Mouse (Mus musculus) liver, embryonic 16.5 days (tissue): ENCODE results near the gene Lhx3. TPM values are rescaled to one million over a fixed set of nuclear protein-coding genes. Genes with fewer than 3 reads are reported as not detected.

Source experiments
- ATAC-seq: fragments of 200-750 bp; cut with Nextera tagmentation; 2 replicates; pipeline ENCODE4 v1.8.0; 2017; ENCODE audit warnings: low read depth, mild to moderate bottlenecking, moderate number of reproducible peaks, moderate library complexity
- H3K27ac ChIP-seq: fragments of 300-500 bp; sonication (generic); 2 replicates; pipeline ENCODE4 v1.5.1; 2014; ENCODE audit warnings: mild to moderate bottlenecking, low read length
- H3K27me3 ChIP-seq: fragments of 300-500 bp; sonication (generic); 2 replicates; pipeline ENCODE4 v1.6.1; 2014; ENCODE audit warnings: low read depth, low read length, mixed read lengths; ENCODE audit not compliant: control insufficient read depth, insufficient read depth
- H3K36me3 ChIP-seq: fragments of 300-500 bp; sonication (generic); 2 replicates; pipeline ENCODE4 v1.6.1; 2014; ENCODE audit warnings: mild to moderate bottlenecking; ENCODE audit not compliant: control insufficient read depth, insufficient read depth
- H3K4me1 ChIP-seq: fragments of 300-500 bp; sonication (generic); 2 replicates; pipeline ENCODE4 v1.6.1; 2014; ENCODE audit warnings: low read depth, low read length, mixed read lengths; ENCODE audit not compliant: control insufficient read depth
- H3K4me2 ChIP-seq: fragments of 300-500 bp; sonication (generic); 2 replicates; pipeline ENCODE4 v1.6.1; 2014; ENCODE audit warnings: low read depth, low read length, mixed read lengths
- H3K4me3 ChIP-seq: fragments of 300-500 bp; sonication (generic); 2 replicates; pipeline ENCODE4 v1.5.1; 2014; ENCODE audit warnings: low read depth, mild to moderate bottlenecking, low read length
- H3K9ac ChIP-seq: fragments of 300-500 bp; sonication (generic); 2 replicates; pipeline ENCODE4 v1.6.1; 2014; ENCODE audit warnings: low read depth, low read length
- H3K9me3 ChIP-seq: fragments of 300-500 bp; sonication (generic); replicated peaks from 2 replicates; pipeline ENCODE4 v1.6.1; 2016; ENCODE audit warnings: low read length; ENCODE audit not compliant: control insufficient read depth
- WGBS: fragments of 180-500 bp; shearing (Covaris S2); extraction: QIAGEN DNeasy Blood & Tissue Kit; methylation state at CpG from one replicate; pipeline ENCODE4 v1.1.7; 2014; ENCODE audit not compliant: insufficient replicate concordance; 5-methylcytosine and 5-hydroxymethylcytosine counted together
- polyA plus RNA-seq: library from polyadenylated mRNA; unstranded; fragments of >200 nt; fragmentation: Nextera tagmentation; extraction: Ambion mirVana; gene quantifications from 2 replicates; pipeline ENCODE4 v1.2.1, GENCODE M21; 2015

Lhx3 gene
- polyA plus RNA-seq, 1 experiment from 2014 or later = not detected

- H3K9ac ChIP-seq = no peak overlapping the region
- H3K4me3 ChIP-seq = no peak overlapping the region
- peaks cover 11% of the 10 kb centered on the region for H3K27me3 ChIP-seq
- no peaks in the 10 kb centered on the region for H3K36me3 ChIP-seq
- no peak for ATAC-seq
- no peak overlapping the region for H3K27ac ChIP-seq
- 32% methylated on average over 5 of the region's 5 CpGs for WGBS
- H3K4me2 ChIP-seq = no peak overlapping the region
- H3K4me1 ChIP-seq = peaks cover 3% of the 10 kb centered on the region
- no peaks in the 10 kb centered on the region for H3K9me3 ChIP-seq
Observed at GRCm38 (mm10) chr2:26188517-26188916, 19.6 kb downstream of the Lhx3 start.

DNA sequence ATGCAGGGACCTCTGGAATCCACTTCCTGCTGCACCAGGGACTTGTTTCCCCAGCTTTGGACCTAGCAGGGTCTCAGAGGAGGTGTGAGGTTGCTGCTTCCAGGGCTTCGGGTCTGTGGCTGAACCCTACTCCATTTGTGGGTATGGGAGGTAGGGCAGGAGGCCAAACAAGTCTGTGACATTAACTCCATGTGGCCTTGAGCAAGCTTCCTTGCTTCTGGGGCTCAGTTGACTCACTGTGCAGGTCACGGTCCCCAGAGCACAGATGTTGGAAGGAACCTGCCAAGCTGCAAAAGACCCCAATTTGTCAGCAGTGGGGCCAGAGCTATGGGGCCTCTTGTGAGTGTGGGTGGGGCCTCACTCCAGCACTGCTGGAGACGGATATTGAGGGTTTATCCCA, 23.7 kb downstream of the Lhx3 start:
- ATAC-seq = no peak
- no peak overlapping the region for H3K27ac ChIP-seq

DNA sequence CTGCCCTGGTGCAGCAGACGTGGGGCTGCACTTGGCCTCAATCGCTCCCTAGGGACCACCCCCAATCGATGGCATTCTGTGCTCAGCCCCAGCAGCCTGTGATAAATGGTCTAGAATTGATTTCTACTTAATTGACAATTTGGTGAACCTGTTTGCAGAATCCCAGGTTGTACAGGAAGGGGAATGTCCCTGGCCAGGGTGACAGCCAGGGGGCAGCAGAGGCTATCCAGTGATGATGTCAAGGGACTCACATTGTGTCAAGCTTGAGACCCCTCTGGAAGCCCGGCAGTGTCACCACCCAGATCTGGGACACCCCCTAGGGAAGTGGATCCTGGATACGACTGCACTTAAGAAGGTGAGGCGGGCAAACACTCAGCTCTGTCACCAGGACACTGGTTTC, 25.4 kb downstream of the Lhx3 start:
- Histone ChIP-seq H3K4me2 (no peak overlapping the region), H3K9ac (no peak overlapping the region), H3K36me3 (no peaks in the 10 kb centered on the region), H3K27me3 (peaks cover 6% of the 10 kb centered on the region), H3K4me3 (no peak overlapping the region), H3K9me3 (no peaks in the 10 kb centered on the region), H3K27ac (no peak overlapping the region), H3K4me1 (peaks cover under 1% of the 10 kb centered on the region; the same call in 1 of the 2 replicates)
- no peak for ATAC-seq
- 13% methylated on average over 6 of the region's 6 CpGs for WGBS

More for the DNA sequence above, 23.7 kb downstream of the Lhx3 start:
- no peaks in the 10 kb centered on the region for H3K9me3 ChIP-seq
- H3K27me3 ChIP-seq = peaks cover 6% of the 10 kb centered on the region
- H3K4me1 ChIP-seq = peaks cover 3% of the 10 kb centered on the region
- H3K9ac ChIP-seq = no peak overlapping the region
- no peak overlapping the region for H3K4me2 ChIP-seq
- 29% methylated on average over 3 of the region's 3 CpGs for WGBS
- H3K36me3 ChIP-seq = no peaks in the 10 kb centered on the region
- H3K4me3 ChIP-seq = no peak overlapping the region

DNA sequence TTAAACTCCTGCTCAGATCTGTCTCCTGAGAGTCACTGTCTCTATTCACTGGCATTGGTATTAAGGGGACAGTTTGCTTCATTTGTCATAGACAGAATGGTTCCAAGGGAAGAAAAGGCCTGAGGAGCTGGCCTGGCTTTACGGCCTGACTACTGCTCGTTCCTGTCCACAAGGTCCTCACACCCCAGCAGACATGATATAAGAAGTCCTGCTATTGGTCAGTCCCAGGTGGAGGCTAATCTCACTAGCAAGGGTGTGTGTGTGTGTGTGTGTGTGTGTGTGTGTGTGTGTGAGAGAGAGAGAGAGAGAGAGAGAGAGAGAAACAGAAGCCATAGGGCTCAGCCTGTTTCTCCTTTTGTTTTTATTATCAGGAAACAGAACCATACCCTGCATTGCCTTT, 30.9 kb downstream of the Lhx3 start:
- H3K9ac ChIP-seq = no peak overlapping the region

DNA sequence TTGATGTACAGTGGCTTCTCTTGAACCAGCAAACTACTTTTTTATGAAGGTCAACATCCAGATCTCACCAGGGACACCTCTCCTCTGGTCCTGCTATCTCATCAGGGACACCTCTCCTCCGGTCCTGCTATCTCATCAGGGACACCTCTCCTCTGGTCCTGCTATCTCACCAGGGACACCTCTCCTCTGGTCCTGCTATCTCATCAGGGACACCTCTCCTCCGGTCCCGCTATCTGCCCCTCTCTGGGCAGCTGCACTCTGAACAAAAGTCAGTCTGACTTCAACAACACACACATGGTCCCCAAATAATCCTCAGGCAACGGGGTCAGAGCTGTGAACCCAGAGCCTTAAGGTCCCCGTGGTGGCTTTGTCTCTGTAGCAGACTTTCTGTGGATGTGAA, 31.4 kb downstream of the Lhx3 start:
- peak; percentile 90 for ATAC-seq
- WGBS = 18% methylated on average over 5 of the region's 5 CpGs
- no peaks in the 10 kb centered on the region for H3K9me3 ChIP-seq
- no peak overlapping the region for H3K4me3 ChIP-seq
- no peaks in the 10 kb centered on the region for H3K36me3 ChIP-seq
- H3K27ac ChIP-seq = peak overlapping the region; percentile 30
- H3K4me2 ChIP-seq = peak overlapping the region; percentile 14
- H3K27me3 ChIP-seq = peaks cover 7% of the 10 kb centered on the region
- no peak overlapping the region for H3K9ac ChIP-seq
- peaks cover 19% of the 10 kb centered on the region for H3K4me1 ChIP-seq

More for the DNA sequence above, 30.9 kb downstream of the Lhx3 start:
- peak overlapping the region; percentile 18 for H3K27ac ChIP-seq
- peaks cover 7% of the 10 kb centered on the region for H3K27me3 ChIP-seq
- no peaks in the 10 kb centered on the region for H3K9me3 ChIP-seq
- peak; percentile 60 for ATAC-seq
- peaks cover 19% of the 10 kb centered on the region for H3K4me1 ChIP-seq
- WGBS = 49% methylated on average over 2 of the region's 2 CpGs
- H3K4me3 ChIP-seq = no peak overlapping the region
- H3K36me3 ChIP-seq = no peaks in the 10 kb centered on the region
- peak overlapping the region; percentile 14; the same call in 1 of the 2 replicates for H3K4me2 ChIP-seq

DNA sequence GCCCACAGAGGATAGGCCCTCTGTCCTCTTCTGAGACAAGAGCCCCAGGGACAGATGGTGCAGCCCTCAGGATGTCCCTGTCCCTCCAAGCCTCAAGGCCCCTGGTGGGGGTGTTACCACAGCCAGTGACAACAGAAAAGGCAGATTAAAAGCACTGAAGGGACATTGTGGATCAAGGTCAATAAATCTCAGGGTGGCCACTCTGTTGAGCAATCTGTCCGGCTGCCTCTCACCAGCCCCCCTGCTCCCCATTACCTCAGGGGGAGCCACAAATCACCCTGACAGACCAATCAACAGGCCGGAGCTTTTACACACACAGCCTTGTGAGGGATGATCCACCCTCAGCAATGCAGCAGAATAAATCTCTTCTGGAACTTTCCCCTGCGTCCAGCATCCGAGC, 32.9 kb downstream of the Lhx3 start:
- no peak overlapping the region for H3K4me2 ChIP-seq
- H3K4me3 ChIP-seq = no peak overlapping the region
- peaks cover 7% of the 10 kb centered on the region for H3K27me3 ChIP-seq
- H3K4me1 ChIP-seq = peaks cover 19% of the 10 kb centered on the region
- no peak for ATAC-seq
- H3K36me3 ChIP-seq = no peaks in the 10 kb centered on the region
- H3K27ac ChIP-seq = no peak overlapping the region
- no peaks in the 10 kb centered on the region for H3K9me3 ChIP-seq
- WGBS = 48% methylated on average over 4 of the region's 4 CpGs
- no peak overlapping the region for H3K9ac ChIP-seq

GRCm38 (mm10) chr2:26172166-26172565, 35.9 kb downstream of the Lhx3 start:
- no peaks in the 10 kb centered on the region for H3K36me3 ChIP-seq
- no peak overlapping the region for H3K4me2 ChIP-seq
- H3K9ac ChIP-seq = no peak overlapping the region
- ATAC-seq = no peak
- no peak overlapping the region for H3K27ac ChIP-seq
- WGBS = 58% methylated on average over 2 of the region's 2 CpGs
- H3K4me1 ChIP-seq = peaks cover 13% of the 10 kb centered on the region
- H3K4me3 ChIP-seq = no peak overlapping the region
- no peaks in the 10 kb centered on the region for H3K9me3 ChIP-seq
- H3K27me3 ChIP-seq = peaks cover 7% of the 10 kb centered on the region

- ATAC-seq = no peak
Observed at GRCm38 (mm10) chr2:26170376-26170775, 37.7 kb downstream of the Lhx3 start.

GRCm38 (mm10) chr2:26168843-26169579, 39.1 kb downstream of the Lhx3 start:
- ATAC-seq = no peak
- Histone ChIP-seq H3K27ac (no peak overlapping the region), H3K27me3 (no peaks in the 10 kb centered on the region; the same call in 1 of the 2 replicates), H3K4me2 (no peak overlapping the region), H3K9me3 (no peaks in the 10 kb centered on the region), H3K9ac (no peak overlapping the region), H3K4me3 (no peak overlapping the region), H3K4me1 (no peaks in the 10 kb centered on the region), H3K36me3 (no peaks in the 10 kb centered on the region)
- 34% methylated on average over 11 of the region's 11 CpGs for WGBS

More at GRCm38 (mm10) chr2:26170376-26170775, 37.7 kb downstream of the Lhx3 start:
- WGBS = 35% methylated on average over 2 of the region's 2 CpGs
- H3K9me3 ChIP-seq = no peaks in the 10 kb centered on the region
- no peaks in the 10 kb centered on the region for H3K36me3 ChIP-seq
- H3K9ac ChIP-seq = no peak overlapping the region
- H3K27me3 ChIP-seq = peaks cover 2% of the 10 kb centered on the region
- H3K4me2 ChIP-seq = no peak overlapping the region
- H3K27ac ChIP-seq = no peak overlapping the region
- H3K4me3 ChIP-seq = no peak overlapping the region
- H3K4me1 ChIP-seq = no peaks in the 10 kb centered on the region
